Mouse (Mus musculus) heart, adult 9 months (tissue): ENCODE results near the gene Spata46.

Experiments used
- DNase-seq, 2 experiments: peaks; one replicate each; pipeline ENCODE4 v3.0.0; 2022; ENCODE audit warnings: low spot score in 2 of 2

Spata46 gene

DNA sequence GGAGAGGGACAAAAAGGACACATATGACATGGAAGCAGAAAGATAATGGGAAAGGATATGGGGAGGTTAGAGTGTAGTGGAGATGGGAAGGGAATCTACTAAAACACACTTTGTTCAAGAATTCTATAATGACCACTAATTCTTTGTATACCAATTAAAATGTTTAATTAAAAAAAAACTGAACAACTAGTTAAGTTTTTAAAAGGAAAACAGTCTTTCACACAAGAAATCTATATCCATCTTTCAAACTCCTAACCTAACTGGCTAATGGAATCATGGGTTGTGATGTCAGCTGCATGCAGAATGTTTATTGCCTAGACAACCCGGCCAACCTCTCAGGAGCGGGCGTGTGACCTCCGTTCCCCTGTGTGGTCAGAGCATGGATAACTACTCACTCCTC, at the start of gene Spata46:
Gene Spata46, plus strand, starts transcription at position 301 of the 400 bp plus-strand sequence.
- no peak for DNase-seq

DNA sequence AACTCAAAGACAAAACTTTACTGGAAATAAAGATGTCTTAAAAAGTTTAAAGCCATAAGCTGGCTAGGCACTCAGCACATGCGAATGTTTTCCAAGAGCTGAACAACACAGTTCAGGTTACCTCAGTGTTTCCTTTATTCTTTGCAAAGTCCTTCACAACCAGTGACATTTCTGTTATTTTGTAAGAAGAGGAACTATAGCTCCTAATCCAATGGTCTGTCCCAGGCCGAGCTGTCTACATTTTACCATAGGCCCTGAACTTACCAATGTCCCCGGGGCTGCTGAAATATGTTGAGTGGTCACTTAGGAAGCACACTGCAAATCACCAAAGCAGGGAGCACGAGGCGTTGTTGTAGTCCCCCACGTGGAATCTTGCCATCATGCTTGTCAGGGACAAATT, 38.3 kb upstream of the Spata46 start:
- no peak for DNase-seq

DNA sequence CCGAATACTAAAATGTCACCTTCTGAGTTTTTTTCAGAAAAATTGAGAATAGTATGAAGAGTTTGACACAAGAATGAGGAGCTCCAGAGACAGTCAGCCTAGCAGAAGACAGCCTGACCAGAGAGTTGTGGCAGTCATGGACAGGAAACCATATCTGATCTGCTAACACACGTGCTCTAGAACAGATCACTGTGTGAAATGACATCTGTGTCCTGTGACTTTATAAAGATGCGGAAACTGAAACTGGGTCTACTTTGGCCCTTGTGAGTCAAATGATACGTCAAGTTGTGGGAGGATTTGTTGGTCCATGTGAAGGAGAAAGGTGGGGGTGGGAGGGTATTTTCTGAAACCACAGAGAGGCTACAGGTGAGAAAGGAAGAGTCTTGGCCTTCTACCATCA, 37.9 kb upstream of the Spata46 start:
- DNase-seq: no peak

DNA sequence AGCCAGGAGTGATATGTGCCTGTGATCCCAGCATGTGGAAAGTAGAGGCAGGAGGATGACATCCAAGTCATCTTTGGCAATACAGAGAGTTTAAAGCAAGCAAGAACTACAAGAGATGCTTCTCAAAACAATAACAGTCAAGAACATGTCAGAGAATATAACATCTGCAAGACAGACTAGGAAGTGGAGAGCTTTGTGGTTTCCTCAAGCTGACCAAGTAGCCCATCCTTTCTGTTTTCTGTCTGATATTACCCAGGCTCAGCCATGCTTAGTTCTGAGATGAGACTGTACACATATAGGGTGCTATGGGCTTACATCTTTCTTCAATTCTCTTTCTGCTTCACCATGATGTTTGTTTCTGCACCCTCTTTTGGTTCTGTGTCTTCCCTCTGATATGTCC, 35.4 kb upstream of the Spata46 start:
- no peak for DNase-seq

DNA sequence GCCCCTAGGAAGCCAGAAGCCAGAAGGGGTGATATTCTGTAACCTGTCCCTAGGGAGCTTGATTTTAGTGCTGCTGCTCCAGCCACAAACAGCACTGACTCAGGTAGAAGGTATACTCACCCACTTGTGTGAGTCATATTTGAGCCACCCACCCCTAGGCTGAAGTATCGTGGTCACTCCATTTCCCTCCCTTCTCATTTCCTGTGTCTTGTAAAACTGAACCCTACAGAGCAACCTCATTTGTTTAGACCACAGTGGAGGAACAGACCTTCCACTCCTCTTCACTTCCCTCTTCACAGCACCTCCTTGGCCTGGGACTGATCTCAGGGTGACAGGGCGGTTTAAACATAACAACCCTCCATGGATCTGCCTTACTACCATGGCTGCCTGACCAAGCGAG, 31.6 kb upstream of the Spata46 start, which contains the start of gene Sh2d1b1:
Gene Sh2d1b1, plus strand, starts transcription at position 305 of the 400 bp plus-strand sequence.
- no peak for DNase-seq

- no peak for DNase-seq
Observed at GRCm38 (mm10) chr1:170282415-170283129, 26.0 kb upstream of the Spata46 start.

DNA sequence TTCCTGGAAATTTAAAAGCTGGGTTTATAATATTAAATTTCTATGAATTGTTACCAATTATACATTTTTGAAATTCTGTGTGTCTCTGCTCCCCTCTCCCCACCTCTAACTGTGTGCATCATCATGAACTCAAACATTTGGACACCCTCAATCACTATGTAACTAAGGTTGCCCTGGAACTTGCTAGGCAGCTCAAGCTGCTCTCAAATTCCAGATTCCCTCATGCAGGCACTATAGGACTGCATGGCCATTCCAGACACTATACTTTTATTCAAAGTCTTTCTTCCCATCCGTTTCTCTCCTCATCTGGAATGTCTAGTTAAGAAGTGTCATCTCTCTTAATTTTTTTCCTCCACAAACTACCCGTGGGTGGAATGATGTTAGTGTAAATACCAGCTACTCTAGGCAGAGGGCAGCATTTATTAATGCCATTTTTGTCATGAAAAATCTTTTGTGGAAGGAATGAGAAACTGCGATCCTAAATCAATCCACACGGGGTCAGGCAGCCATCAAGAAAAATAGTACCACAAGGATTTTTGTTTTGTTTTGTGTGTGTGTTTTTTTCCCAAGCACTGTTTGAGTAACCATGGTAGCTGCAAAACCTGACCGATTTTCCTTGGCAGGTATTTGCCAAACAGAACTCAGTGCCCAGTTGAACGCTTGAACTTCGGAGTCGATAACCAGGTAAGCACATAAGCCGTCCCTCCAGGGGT, 16.2 kb upstream of the Spata46 start:
- DNase-seq: peak; percentile 6 to 41

- no peak for DNase-seq
Observed at GRCm38 (mm10) chr1:170293257-170293656, 15.3 kb upstream of the Spata46 start.

DNA sequence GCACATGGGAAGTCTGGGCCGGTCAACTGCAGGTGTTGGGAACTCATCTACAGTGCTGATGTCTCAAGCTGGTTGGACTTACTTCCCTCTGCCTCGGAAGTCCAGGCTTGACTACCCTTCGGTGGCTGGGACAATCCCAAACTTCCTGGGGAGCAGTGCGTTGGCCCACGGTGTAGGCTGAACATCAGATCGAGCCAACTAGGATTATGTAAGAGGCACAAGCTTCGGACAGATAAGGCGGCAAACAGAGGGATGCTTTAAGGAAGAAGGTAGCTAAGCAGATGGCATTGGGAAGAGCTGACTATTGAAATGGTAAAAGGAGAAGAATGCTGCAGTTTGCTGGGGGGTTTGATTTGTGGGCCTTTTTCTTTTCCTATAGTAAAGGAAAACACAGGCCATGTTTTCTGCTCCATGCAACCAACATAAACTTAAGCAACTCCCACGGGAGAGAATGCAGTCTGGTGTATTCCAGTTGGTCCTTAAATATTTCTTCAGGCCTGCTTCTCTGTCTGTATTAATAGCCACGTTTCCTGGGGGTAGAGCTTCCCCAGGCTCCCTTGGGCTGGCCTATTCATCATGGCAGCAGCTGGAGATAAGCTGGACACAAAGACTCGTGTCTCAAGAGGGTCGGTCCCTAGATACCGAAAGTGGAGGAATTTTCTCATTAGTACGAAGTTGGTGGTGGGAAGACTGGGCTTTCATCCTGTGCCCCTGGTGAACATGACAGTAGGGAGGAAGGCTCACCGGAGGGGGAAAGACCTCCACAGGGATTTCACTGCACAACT, 13.6 kb upstream of the Spata46 start:
- DNase-seq: no peak

DNA sequence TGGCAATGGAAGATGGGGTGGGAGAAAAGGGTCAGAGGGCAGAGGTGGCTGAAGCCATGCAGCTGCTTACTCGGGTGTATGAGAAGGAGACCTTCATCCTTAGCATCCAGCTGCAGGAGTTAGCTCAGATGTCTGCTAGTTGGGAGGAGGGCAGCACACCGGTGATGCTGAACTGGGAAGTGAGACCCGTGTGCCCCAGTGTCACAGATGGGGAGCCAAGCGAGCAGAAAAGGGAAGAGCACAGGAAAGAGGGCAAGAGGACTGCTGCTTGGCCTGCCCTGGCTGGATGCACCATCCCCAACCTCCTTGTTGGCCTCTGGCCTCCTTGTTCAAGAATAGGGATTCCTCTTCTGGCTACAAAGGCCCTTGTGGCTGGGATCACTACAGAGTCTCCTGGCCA, 9.1 kb upstream of the Spata46 start:
- no peak for DNase-seq

- no peak for DNase-seq
Observed at GRCm38 (mm10) chr1:170301686-170302085, 6.9 kb upstream of the Spata46 start.

- no peak for DNase-seq
Observed at GRCm38 (mm10) chr1:170302456-170302855, 6.1 kb upstream of the Spata46 start.

DNA sequence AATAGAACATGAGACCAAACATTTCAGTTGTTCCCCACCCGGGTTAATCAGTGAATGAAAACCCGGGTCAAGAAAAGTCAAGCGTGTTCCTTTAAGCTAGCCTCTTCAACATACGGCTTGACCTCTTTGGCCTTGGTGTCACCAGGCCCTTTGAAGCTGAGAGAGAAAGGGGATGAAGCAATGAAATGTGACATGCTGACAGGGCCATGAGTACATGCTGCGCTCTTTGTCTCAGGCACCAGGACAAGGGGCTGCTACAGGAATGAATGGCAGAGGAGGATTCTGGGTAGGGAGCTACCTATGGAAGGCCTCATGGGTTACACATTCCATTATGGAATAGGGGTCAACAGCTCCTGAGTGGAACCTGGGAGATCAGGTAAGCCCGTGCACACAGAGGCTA, 5.5 kb upstream of the Spata46 start:
- DNase-seq: no peak

GRCm38 (mm10) chr1:170305002-170305401, 3.6 kb upstream of the Spata46 start:
- DNase-seq: no peak

DNA sequence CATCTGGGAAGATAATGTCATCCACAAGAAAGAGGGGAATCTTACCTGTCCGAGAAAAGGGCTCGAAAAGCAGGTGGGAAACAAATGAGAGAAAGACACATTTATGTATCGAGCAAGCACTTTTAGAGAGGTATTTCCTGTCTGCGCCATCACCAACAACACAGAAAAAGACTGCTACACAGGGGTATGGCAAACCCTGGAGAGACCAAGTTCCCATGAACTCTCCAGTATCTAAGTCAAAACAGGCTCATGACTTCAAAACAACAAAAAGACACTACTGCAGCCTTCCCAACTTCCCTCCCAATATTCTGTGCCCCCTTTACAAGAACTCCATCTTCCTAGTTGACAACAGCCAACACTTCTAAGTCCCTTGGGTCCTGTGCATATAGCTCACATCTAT, 2.4 kb upstream of the Spata46 start, which contains the start of gene Gm7694:
Gene Gm7694, minus strand, starts transcription at position 101 of the 400 bp plus-strand sequence.
- DNase-seq: no peak

DNA sequence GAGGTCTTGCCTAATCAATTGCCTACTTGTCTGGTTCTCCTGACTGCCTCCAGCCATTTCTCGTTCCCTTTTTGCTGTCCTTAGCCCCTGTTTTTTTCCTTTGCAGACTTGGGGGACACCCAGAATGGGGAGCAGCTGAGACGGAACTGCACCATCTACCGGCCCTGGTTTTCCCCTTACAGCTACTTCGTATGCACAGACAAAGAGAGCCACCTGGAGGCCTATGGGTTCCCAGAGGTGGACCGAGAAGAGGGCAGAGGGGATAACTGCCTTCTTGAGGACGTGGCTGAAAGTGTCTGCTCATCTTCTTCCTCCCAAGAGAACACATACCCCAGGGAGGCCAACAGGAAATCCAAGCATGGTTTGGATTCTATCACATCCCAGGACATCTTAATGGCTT, 2.8 kb downstream of the Spata46 start:
- no peak for DNase-seq

DNA sequence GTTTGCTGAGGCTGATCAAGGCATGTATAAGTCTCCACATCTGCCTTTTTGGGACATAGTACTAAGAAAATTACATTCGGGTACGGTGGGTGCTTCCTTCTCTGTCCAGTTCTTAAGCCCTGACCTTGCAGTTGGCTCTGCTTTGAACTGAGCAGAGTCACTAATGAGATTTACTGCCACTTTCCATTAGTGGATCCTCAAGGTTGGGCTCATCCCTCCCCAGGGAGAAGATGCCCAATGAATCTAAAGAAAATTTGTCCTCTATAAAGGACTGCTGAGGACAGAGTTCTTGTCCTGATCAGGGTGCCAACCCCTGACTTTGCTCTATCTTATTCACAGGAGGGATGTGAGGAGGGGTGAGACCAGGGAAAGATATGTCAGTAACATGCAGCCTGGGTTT, 13.4 kb downstream of the Spata46 start:
- no peak for DNase-seq

DNA sequence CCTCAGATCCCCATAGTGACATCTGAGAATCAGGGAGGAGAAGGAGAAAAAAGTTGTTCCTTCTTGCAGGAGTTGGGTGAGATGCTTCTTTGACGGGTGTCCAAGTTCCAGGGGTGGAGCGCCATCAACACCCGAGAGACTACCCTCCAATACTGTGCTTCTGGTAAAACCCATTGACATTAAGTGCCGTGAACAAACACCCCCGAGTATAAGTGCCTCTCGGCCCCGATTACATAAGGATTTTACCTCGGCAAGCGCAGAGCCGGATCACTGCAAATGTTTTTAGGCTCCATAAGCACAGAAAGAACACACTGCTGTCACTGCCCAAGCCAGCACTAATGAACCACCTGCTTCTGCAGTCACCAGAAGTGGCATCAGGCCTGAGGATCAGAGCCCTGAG, 14.4 kb downstream of the Spata46 start:
- no peak for DNase-seq

- DNase-seq: no peak
Observed at GRCm38 (mm10) chr1:170324312-170324711, 15.7 kb downstream of the Spata46 start.

GRCm38 (mm10) chr1:170325277-170325676, 16.7 kb downstream of the Spata46 start:
- no peak for DNase-seq

- DNase-seq: no peak
Observed at GRCm38 (mm10) chr1:170331926-170332325, 23.3 kb downstream of the Spata46 start.

DNA sequence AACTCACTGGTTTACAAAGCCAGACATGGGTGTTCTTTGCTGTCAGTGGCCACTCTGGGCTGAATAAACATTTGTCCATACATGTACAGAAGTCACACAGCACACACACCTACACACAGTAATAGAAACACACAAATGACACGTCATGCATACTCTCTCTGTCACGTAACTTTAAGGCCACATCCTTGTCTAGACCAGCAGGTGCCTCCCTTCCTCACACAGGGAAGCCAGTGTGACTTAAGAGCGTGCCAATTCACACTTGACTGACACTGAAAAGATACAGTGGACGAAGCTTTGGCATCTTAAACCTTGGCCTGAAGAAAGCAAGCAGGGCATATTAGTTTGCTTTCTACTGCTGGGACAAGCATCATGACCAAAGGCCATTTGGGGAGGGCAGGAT, 24.2 kb downstream of the Spata46 start:
- no peak for DNase-seq
